Mouse (Mus musculus) hindbrain, embryonic 15.5 days (tissue): ENCODE measurements at regions not wholly inside any gene's neighbourhood (a gene's known extent, or its start where the extent isn't known, plus 50 kb on each side); places are given as distances from the start of the nearest gene placed in this dataset. TPM values are rescaled to one million over a fixed set of nuclear protein-coding genes. Genes with fewer than 3 reads are reported as not detected.

Source experiments
- ATAC-seq: fragments of 200-750 bp; cut with Nextera tagmentation; 2 replicates; pipeline ENCODE4 v1.8.0; 2017; ENCODE audit warnings: low read depth, moderate number of reproducible peaks, moderate TSS enrichment; ENCODE audit not compliant: low FRiP score
- H3K27ac ChIP-seq: fragments of 300-500 bp; sonication (generic); replicated peaks from 2 replicates; pipeline ENCODE4 v1.5.1; 2015; ENCODE audit warnings: mild to moderate bottlenecking, inconsistent platforms
- H3K27me3 ChIP-seq: fragments of 300-500 bp; sonication (generic); 2 replicates; pipeline ENCODE4 v1.6.1; 2015; ENCODE audit warnings: control low read depth, inconsistent platforms
- H3K36me3 ChIP-seq: fragments of 300-500 bp; sonication (generic); 2 replicates; pipeline ENCODE4 v1.6.1; 2015; ENCODE audit warnings: control low read depth, inconsistent platforms
- H3K4me1 ChIP-seq: fragments of 300-500 bp; sonication (generic); replicated peaks from 2 replicates; pipeline ENCODE4 v1.6.1; 2015; ENCODE audit warnings: control low read depth, inconsistent platforms
- H3K4me2 ChIP-seq: fragments of 300-500 bp; sonication (generic); 2 replicates; pipeline ENCODE4 v1.6.1; 2015; ENCODE audit warnings: moderate library complexity, mild to moderate bottlenecking, inconsistent platforms
- H3K4me3 ChIP-seq: fragments of 300-500 bp; sonication (generic); 2 replicates; pipeline ENCODE4 v1.5.1; 2015; ENCODE audit warnings: mild to moderate bottlenecking, inconsistent platforms
- H3K9ac ChIP-seq: fragments of 300-500 bp; sonication (generic); 2 replicates; pipeline ENCODE4 v1.6.1; 2015; ENCODE audit warnings: inconsistent platforms
- H3K9me3 ChIP-seq: fragments of 300-500 bp; sonication (generic); 2 replicates; pipeline ENCODE4 v1.6.1; 2016; ENCODE audit warnings: control low read depth, inconsistent platforms
- WGBS: fragments of 180-500 bp; shearing (Covaris S2); methylation state at CpG from one replicate; pipeline ENCODE4 v1.1.7; 2015; 5-methylcytosine and 5-hydroxymethylcytosine counted together
- microRNA-seq: library from miRNA; unstranded; fragments of <30 nt; microRNA quantifications from one replicate; pipeline ENCODE4, GENCODE M21; 2016

DNA sequence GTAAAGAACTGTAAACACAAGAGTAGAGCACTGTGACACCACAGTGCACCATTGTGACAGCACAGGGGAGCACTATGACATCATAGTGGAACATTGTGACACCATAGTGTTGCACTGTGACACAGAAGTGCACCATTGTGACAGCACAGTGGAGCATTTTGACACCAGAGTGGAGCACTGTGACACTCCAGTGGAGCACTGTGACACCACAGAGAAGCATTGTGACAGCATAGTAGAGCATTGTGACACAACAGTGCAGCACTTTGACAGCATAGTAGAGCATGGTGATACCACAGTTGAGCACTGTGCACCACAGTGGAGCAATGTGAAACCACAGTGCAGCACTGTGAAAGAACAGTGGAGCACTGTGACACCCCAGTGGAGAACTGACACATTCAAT lies 2750.4 kb upstream of the Gm8797 start:
- no peaks in the 10 kb centered on the region for H3K27me3 ChIP-seq
- H3K9me3 ChIP-seq = peaks cover 19% of the 10 kb centered on the region
- no peak overlapping the region for H3K9ac ChIP-seq
- ATAC-seq = no peak
- no peak overlapping the region for H3K4me3 ChIP-seq
- no peaks in the 10 kb centered on the region for H3K4me1 ChIP-seq
- H3K4me2 ChIP-seq = no peak overlapping the region
- H3K36me3 ChIP-seq = no peaks in the 10 kb centered on the region
- H3K27ac ChIP-seq = no peak overlapping the region

DNA sequence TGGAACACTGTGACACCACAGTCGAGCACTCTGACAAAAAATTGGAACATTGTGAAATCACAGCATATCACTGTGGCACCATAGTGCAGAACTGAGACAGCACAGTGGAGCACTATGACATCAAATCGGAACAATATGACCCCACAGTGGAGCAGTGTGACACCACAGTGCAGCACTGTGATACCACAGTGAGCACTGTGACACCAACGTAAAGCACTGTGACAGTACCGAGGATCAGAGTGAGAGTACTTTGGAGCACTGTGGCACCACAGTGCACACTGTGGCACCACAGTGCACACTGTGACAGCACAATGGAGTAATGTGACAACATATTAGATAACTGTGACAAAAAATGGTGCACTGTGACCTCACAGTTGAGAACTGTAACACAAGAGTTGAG lies 2749.4 kb upstream of the Gm8797 start:
- Histone ChIP-seq H3K27ac (no peak overlapping the region), H3K36me3 (no peaks in the 10 kb centered on the region), H3K27me3 (no peaks in the 10 kb centered on the region), H3K4me2 (no peak overlapping the region), H3K9me3 (peaks cover 23% of the 10 kb centered on the region), H3K4me3 (no peak overlapping the region), H3K4me1 (no peaks in the 10 kb centered on the region), H3K9ac (no peak overlapping the region)
- peak; percentile 19; the same call in 1 of the 2 replicates for ATAC-seq
- 72% methylated on average over 4 of the region's 4 CpGs for WGBS

DNA sequence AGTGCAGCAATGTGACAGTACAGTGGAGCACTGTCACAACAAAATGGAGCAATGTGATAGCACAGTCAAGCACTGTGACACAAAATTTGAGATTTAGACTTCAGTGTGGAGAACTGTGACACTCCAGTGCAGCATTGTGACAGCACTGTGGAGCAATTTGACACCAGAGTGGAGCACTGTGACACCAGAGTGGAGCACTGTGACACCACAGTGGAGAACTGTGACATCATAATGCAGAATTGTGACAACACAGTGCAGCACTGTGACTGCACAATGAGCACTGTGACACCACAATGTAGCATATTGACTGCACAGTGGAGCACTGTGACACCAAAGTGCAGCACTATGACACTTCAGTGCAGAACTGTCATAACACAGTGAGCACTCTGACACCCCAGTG lies 2749.0 kb upstream of the Gm8797 start:
- no peaks in the 10 kb centered on the region for H3K4me1 ChIP-seq
- H3K9me3 ChIP-seq = peaks cover 23% of the 10 kb centered on the region
- no peak overlapping the region for H3K27ac ChIP-seq
- no peak overlapping the region for H3K9ac ChIP-seq
- no peak overlapping the region for H3K4me3 ChIP-seq
- H3K4me2 ChIP-seq = no peak overlapping the region
- H3K36me3 ChIP-seq = no peaks in the 10 kb centered on the region
- peak; percentile 72; the same call in 1 of the 2 replicates for ATAC-seq
- H3K27me3 ChIP-seq = no peaks in the 10 kb centered on the region

DNA sequence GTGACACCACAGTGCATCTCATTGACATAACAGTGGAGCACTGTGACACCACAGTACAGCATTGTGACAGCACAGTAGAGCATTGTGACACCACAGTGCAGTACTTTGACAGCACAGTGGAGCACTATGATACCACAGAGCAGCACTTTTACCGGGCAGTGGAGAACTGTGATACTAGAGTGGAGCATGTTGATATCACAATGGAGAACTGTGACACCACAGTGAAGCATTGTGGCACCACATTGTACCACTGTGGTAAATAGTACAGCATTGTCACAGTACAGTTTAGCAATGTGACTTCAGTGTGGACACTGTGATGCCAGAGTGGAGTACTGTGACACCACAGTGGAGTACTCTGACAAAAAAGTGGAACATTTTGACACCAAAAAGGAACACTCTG lies 2747.2 kb upstream of the Gm8797 start:
- no peaks in the 10 kb centered on the region for H3K36me3 ChIP-seq
- no peak overlapping the region for H3K9ac ChIP-seq
- no peak overlapping the region for H3K27ac ChIP-seq
- no peaks in the 10 kb centered on the region for H3K27me3 ChIP-seq
- H3K9me3 ChIP-seq = peaks cover 35% of the 10 kb centered on the region
- ATAC-seq = no peak
- H3K4me2 ChIP-seq = no peak overlapping the region
- WGBS = 89% methylated on average over 1 of the region's 1 CpGs
- no peaks in the 10 kb centered on the region for H3K4me1 ChIP-seq
- no peak overlapping the region for H3K4me3 ChIP-seq

DNA sequence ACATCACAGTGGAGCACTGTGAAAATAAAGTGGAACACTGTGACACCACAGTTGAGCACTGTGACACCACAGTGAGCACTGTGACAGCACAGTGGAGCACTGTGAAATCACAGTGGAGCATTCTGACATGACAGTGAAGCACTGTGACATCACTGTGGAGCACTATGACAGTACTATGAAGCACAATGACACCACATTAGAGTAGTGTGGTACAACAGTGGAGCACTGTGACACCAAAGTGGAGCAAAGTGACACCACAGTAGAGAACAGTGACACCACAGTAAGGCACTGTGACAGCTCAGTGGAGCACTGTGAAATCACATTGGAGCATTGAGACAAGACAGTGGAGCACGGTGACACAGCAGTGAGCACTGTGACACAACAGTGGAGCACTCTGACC lies 2739.5 kb upstream of the Gm8797 start:
- H3K4me3 ChIP-seq = no peak overlapping the region
- no peak overlapping the region for H3K27ac ChIP-seq
- H3K9me3 ChIP-seq = peaks cover 48% of the 10 kb centered on the region
- H3K36me3 ChIP-seq = no peaks in the 10 kb centered on the region
- H3K4me1 ChIP-seq = no peaks in the 10 kb centered on the region
- H3K27me3 ChIP-seq = no peaks in the 10 kb centered on the region
- no peak overlapping the region for H3K9ac ChIP-seq
- WGBS = 59% methylated on average over 1 of the region's 1 CpGs
- no peak for ATAC-seq
- H3K4me2 ChIP-seq = no peak overlapping the region

DNA sequence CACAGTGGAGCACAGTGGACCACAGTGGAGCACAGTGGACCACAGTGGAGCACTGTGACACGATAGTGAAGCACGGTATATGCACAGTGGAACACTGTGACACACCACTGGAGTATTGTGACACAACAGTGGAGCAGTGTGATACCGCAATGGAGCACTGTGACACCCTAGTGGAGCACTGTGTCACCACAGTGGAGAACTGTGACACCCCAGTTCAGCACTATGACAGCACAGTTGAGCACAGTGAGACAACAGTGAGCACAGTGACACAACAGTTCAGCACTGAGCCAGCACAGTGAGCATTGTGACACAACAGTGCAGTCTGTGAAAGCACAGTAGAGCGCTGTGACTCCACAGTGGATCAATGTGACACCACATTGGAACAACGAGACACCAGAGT lies 2737.7 kb upstream of the Gm8797 start:
- Histone ChIP-seq H3K9me3 (peaks cover 44% of the 10 kb centered on the region), H3K36me3 (no peaks in the 10 kb centered on the region), H3K4me3 (no peak overlapping the region), H3K27ac (no peak overlapping the region), H3K4me2 (no peak overlapping the region), H3K27me3 (no peaks in the 10 kb centered on the region), H3K9ac (no peak overlapping the region), H3K4me1 (no peaks in the 10 kb centered on the region)
- WGBS = 81% methylated on average over 5 of the region's 5 CpGs
- ATAC-seq = no peak

DNA sequence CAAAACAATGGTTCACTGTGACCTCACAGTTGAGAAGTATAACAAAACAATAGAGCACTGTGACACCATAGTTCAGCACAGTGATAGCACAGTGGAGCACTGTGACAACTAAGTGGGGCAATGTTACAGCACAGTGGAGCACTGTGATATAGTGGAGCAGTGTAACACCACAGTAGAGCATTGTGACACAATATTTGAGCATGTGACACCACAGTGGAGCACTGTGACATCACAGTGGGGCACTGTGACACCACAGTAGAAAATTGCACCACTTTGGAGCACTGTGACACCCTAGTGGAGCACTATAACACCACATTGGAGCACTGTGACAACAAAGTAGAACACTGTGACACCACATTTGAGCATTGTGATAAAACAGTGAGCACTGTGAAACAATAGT lies 2735.6 kb upstream of the Gm8797 start:
- no peaks in the 10 kb centered on the region for H3K27me3 ChIP-seq
- H3K9me3 ChIP-seq = peaks cover 37% of the 10 kb centered on the region
- H3K4me1 ChIP-seq = no peaks in the 10 kb centered on the region
- H3K27ac ChIP-seq = no peak overlapping the region
- H3K4me3 ChIP-seq = no peak overlapping the region
- no peak overlapping the region for H3K9ac ChIP-seq
- H3K4me2 ChIP-seq = no peak overlapping the region
- ATAC-seq = peak; percentile 60; the same call in 1 of the 2 replicates
- H3K36me3 ChIP-seq = no peaks in the 10 kb centered on the region

DNA sequence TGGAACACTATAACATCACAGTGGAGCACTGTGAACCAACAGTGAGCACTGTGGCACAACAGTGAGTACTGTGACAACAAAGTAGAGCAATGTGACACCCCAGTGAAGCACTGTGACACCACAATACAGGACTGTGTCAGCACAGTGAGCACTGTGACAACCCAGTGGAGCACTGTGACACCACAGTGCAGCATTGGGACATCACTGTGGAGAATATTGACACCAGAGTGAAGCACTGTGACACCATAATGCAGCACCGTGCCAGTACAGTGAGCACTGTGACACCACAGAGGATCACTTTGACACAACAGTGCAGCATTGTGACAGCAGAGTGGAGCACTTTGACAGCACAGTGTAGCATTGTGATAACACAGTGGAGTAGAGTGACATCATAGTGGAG lies 2734.0 kb upstream of the Gm8797 start:
- H3K27ac ChIP-seq = no peak overlapping the region
- no peaks in the 10 kb centered on the region for H3K4me1 ChIP-seq
- no peaks in the 10 kb centered on the region for H3K36me3 ChIP-seq
- 95% methylated on average over 1 of the region's 1 CpGs for WGBS
- no peak overlapping the region for H3K9ac ChIP-seq
- H3K4me3 ChIP-seq = no peak overlapping the region
- H3K27me3 ChIP-seq = no peaks in the 10 kb centered on the region
- H3K4me2 ChIP-seq = no peak overlapping the region
- H3K9me3 ChIP-seq = peaks cover 28% of the 10 kb centered on the region
- ATAC-seq = no peak

DNA sequence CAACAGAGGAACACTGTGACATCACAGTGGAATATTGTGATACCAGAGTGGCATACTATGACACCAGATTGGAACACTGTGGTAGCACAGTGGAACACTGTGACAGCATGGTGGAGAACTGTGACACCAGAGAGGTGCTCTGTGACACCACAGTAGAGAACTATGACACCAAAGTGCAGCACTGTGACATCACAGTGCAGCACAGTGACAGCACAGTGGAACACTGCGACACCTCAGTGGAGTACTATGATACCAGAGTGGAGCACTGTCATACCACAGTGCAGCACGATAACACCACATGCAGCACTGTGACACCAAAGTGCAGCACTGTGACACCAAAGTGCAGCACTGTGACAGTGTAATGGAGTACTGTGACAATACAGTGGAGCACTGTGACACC lies 2717.8 kb upstream of the Gm8797 start:
- ATAC-seq = no peak
- Histone ChIP-seq H3K27me3 (no peaks in the 10 kb centered on the region), H3K4me1 (no peaks in the 10 kb centered on the region), H3K4me2 (no peak overlapping the region), H3K36me3 (no peaks in the 10 kb centered on the region), H3K9ac (no peak overlapping the region), H3K4me3 (no peak overlapping the region), H3K27ac (no peak overlapping the region), H3K9me3 (peaks cover 32% of the 10 kb centered on the region)
- 90% methylated on average over 2 of the region's 2 CpGs for WGBS

Small RNAs in the stretch of these regions (microRNA-seq; reads per million reads assigned to microRNA genes)
- gene Gm27460 = not detected
- not detected for gene Gm28002
